Mouse (Mus musculus): Measurements from ENCODE around the gene Slc35f1.

- TF ChIP-seq CTCF (IDR thresholded peaks at IDR 0.05; ENCODE audit: extremely low read depth, insufficient read depth, low read length) (no peak), POLR2A (IDR thresholded peaks at IDR 0.05; ENCODE audit: extremely low read depth, insufficient read depth, low read length) (no peak)
These were observed 306.6 kb downstream of the Slc35f1 start for GRCm38 (mm10) chr10:52996886-52997285.

Measured in cortical plate, adult 2 months (tissue).